12 mouse cellular contexts compared by ENCODE assay signal in genomic region chr7:80085970-80086715, GRCm38 (mm10). TPM values are rescaled to one million over a fixed set of nuclear protein-coding genes. Genes with fewer than 3 reads are reported as not detected.
DNase-seq lines count a peak whose midpoint lies in the region; ATAC-seq lines count a peak whose summit lies in the region.
"Had no signal": no experiment of that assay in that cellular context is flagged by ENCODE, and none has a peak within 500 bp of the region (broad histone marks: within the 10 kb centered on the region; RNA-seq: fewer than 3 reads in every experiment).

No protein-coding gene starts in this region.

- H3K9ac ChIP-seq in forebrain, embryonic 13.5 days: no peak overlapping the region
- H3K9ac ChIP-seq in forebrain, embryonic 12.5 days: no peak overlapping the region
- no peak overlapping the region for H3K9ac ChIP-seq in midbrain, embryonic 15.5 days
- no peak overlapping the region for H3K9ac ChIP-seq in stomach, embryonic 15.5 days
- H3K9ac ChIP-seq: hindbrain, embryonic 15.5 days had no signal

- no peaks in the 10 kb centered on the region for H3K27me3 ChIP-seq in forebrain, embryonic 13.5 days
- H3K27me3 ChIP-seq in forebrain, embryonic 12.5 days: no peaks in the 10 kb centered on the region
- no peaks in the 10 kb centered on the region for H3K27me3 ChIP-seq in midbrain, embryonic 10.5 days (ENCODE audit: low read depth, poor library complexity, severe bottlenecking)
- H3K27me3 ChIP-seq in midbrain, embryonic 15.5 days (replicated peaks): no peaks in the 10 kb centered on the region
- no peaks in the 10 kb centered on the region for H3K27me3 ChIP-seq in stomach, embryonic 15.5 days (replicated peaks)
- H3K27me3 ChIP-seq: hindbrain, embryonic 15.5 days had no signal

- H3K4me1 ChIP-seq in forebrain, embryonic 13.5 days: no peaks in the 10 kb centered on the region
- no peaks in the 10 kb centered on the region for H3K4me1 ChIP-seq in forebrain, embryonic 12.5 days
- H3K4me1 ChIP-seq in midbrain, embryonic 10.5 days: no peaks in the 10 kb centered on the region; the same call in 1 of the 2 replicates
- H3K4me1 ChIP-seq in midbrain, embryonic 15.5 days: no peaks in the 10 kb centered on the region
- 0 out of 2 replicates have a peak, but pooled peaks cover 3% of the 10 kb centered on the region for H3K4me1 ChIP-seq in stomach, embryonic 15.5 days
- H3K4me1 ChIP-seq: hindbrain, embryonic 15.5 days had no signal

- WGBS in forebrain, embryonic 13.5 days: 87% methylated on average over 33 of the region's 33 CpGs
- WGBS in forebrain, embryonic 12.5 days: 86% methylated on average over 33 of the region's 33 CpGs
- WGBS in midbrain, embryonic 10.5 days: 91% methylated on average over 33 of the region's 33 CpGs
- WGBS in midbrain, embryonic 15.5 days: 86% methylated on average over 33 of the region's 33 CpGs
- WGBS in stomach, embryonic 15.5 days: 84% methylated on average over 33 of the region's 33 CpGs

- H3K4me3 ChIP-seq in forebrain, embryonic 13.5 days: no peak overlapping the region
- H3K4me3 ChIP-seq in forebrain, embryonic 12.5 days (replicated peaks): no peak overlapping the region
- H3K4me3 ChIP-seq in midbrain, embryonic 10.5 days: no peak overlapping the region
- H3K4me3 ChIP-seq in midbrain, embryonic 15.5 days: no peak overlapping the region
- H3K4me3 ChIP-seq in stomach, embryonic 15.5 days (replicated peaks): no peak overlapping the region
- H3K4me3 ChIP-seq: hindbrain, embryonic 15.5 days; left cerebral cortex, adult 2 months had no signal

- peak; percentile 22 for DNase-seq in midbrain, embryonic 10.5 days (ENCODE audit: low spot score)
- peak; percentile 60 to 84 for DNase-seq in kidney, postnatal 36 days
- no peak for DNase-seq in urinary bladder, adult 18-20 months (ENCODE audit: low spot score in 2 of 2)
- no peak for DNase-seq in B cell, adult 2 months
- DNase-seq: right cerebral cortex, adult 18-20 months had no signal

- peak overlapping the region; percentile 7; the same call in 1 of the 2 replicates for H3K27ac ChIP-seq in forebrain, embryonic 13.5 days
- H3K27ac ChIP-seq in forebrain, embryonic 12.5 days: no peak overlapping the region
- no peak overlapping the region for H3K27ac ChIP-seq in midbrain, embryonic 10.5 days (replicated peaks)
- no peak overlapping the region for H3K27ac ChIP-seq in midbrain, embryonic 15.5 days
- H3K27ac ChIP-seq in stomach, embryonic 15.5 days: no peak overlapping the region
- H3K27ac ChIP-seq: hindbrain, embryonic 15.5 days; left cerebral cortex, adult 2 months; macrophage had no signal

- no peaks in the 10 kb centered on the region for H3K9me3 ChIP-seq in forebrain, embryonic 13.5 days (replicated peaks)
- H3K9me3 ChIP-seq in forebrain, embryonic 12.5 days: no peaks in the 10 kb centered on the region
- H3K9me3 ChIP-seq in midbrain, embryonic 10.5 days (replicated peaks): no peaks in the 10 kb centered on the region
- H3K9me3 ChIP-seq in midbrain, embryonic 15.5 days: no peaks in the 10 kb centered on the region
- no peaks in the 10 kb centered on the region for H3K9me3 ChIP-seq in stomach, embryonic 15.5 days
- H3K9me3 ChIP-seq: hindbrain, embryonic 15.5 days had no signal

- ATAC-seq in forebrain, embryonic 13.5 days: no peak
- no peak for ATAC-seq in forebrain, embryonic 12.5 days (ENCODE audit: low FRiP score)
- ATAC-seq in midbrain, embryonic 15.5 days (replicated peaks): no peak; the same call in 1 of the 2 replicates
- ATAC-seq in stomach, embryonic 15.5 days (ENCODE audit: insufficient read depth, low FRiP score, low read depth): peak; percentile 11; the same call in 1 of the 2 replicates

- H3K4me2 ChIP-seq in forebrain, embryonic 13.5 days: no peak overlapping the region
- H3K4me2 ChIP-seq in forebrain, embryonic 12.5 days: no peak overlapping the region
- H3K4me2 ChIP-seq in midbrain, embryonic 15.5 days: no peak overlapping the region
- H3K4me2 ChIP-seq in stomach, embryonic 15.5 days: no peak overlapping the region
- H3K4me2 ChIP-seq: hindbrain, embryonic 15.5 days had no signal

- peaks cover 86% of the 10 kb centered on the region for H3K36me3 ChIP-seq in forebrain, embryonic 13.5 days (ENCODE audit: poor library complexity, severe bottlenecking)
- H3K36me3 ChIP-seq in forebrain, embryonic 12.5 days (replicated peaks): peaks cover 88% of the 10 kb centered on the region
- H3K36me3 ChIP-seq in midbrain, embryonic 10.5 days: peaks cover 99% of the 10 kb centered on the region
- peaks cover 16% of the 10 kb centered on the region; the same call in 1 of the 2 replicates for H3K36me3 ChIP-seq in midbrain, embryonic 15.5 days (replicated peaks)
- peaks cover 44% of the 10 kb centered on the region for H3K36me3 ChIP-seq in stomach, embryonic 15.5 days

RNA-seq across cellular contexts. Expression of gene Idh2, which starts 29.0 kb away (rescaled TPM):
- 351 and 386 TPM in 2 replicates for polyA plus RNA-seq in forebrain, embryonic 13.5 days (2015; fragmentation: Nextera tagmentation; extraction: Ambion mirVana)
- 359 and 369 TPM in 2 replicates for polyA plus RNA-seq in forebrain, embryonic 12.5 days (2016; fragmentation: Nextera tagmentation; extraction: Ambion mirVana)
- polyA plus RNA-seq in midbrain, embryonic 10.5 days (2016; fragmentation: Nextera tagmentation; extraction: Ambion mirVana): 428 and 429 TPM in 2 replicates
- polyA plus RNA-seq in midbrain, embryonic 15.5 days (2015; fragmentation: Nextera tagmentation; extraction: Ambion mirVana): 242 and 249 TPM in 2 replicates
- polyA plus RNA-seq in stomach, embryonic 15.5 days (2015; fragmentation: Nextera tagmentation; extraction: Ambion mirVana): 595 and 631 TPM in 2 replicates

Comparison
In these comparisons a context has a peak if more than half of its experiments do, and no peak if none do; other contexts are left out.
1. DNase-seq: peak in midbrain, embryonic 10.5 days (single experiment) and kidney, postnatal 36 days (2 of 2); none in urinary bladder, adult 18-20 months (0 of 2) and B cell, adult 2 months (0 of 2).